Comparison of ENCODE assay signal across 17 mouse cellular contexts in the genomic region with DNA sequence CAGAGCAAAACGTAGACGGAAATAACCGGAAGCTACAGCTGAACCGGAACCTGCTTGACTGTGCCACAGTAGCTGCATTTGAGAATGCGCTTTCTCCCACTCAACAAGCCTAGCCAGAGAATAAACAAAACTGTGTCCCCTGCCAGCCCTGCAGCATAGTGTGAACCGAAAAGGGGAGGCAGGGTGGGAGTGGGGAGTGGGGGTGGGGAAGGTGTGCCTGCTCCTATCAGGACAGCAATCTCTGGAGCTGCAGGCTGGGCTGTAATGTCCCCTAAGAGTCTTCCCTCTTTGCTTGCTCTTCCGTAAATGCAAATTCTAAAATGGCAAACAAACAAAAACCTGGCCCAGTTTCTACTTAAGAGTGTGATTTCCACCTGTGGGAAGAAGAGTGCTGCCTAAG.
A peak's percentile ranks its signal among the peaks of the same experiment; 100 is the strongest.
DNase-seq lines count a peak whose midpoint lies in the region; ATAC-seq and TF ChIP-seq lines count a peak whose summit lies in the region.
"Had no signal": no experiment of that assay in that cellular context is flagged by ENCODE, and none has a peak within 500 bp of the region (broad histone marks: within the 10 kb centered on the region; RNA-seq: fewer than 3 reads in every experiment).

No protein-coding gene starts in this region.

- H3K4me2 ChIP-seq in kidney, embryonic 16.5 days (replicated peaks; ENCODE audit: low read depth, low read length) = peak overlapping the region; percentile 23; the same call in 1 of the 2 replicates
- no peak overlapping the region for H3K4me2 ChIP-seq in midbrain, embryonic 11.5 days
- H3K4me2 ChIP-seq in midbrain, postnatal 0 days (ENCODE audit: low read depth, low read length, poor library complexity, severe bottlenecking) = no peak overlapping the region
- no peak overlapping the region for H3K4me2 ChIP-seq in intestine, embryonic 16.5 days (ENCODE audit: low read depth, low read length)
- no peak overlapping the region for H3K4me2 ChIP-seq in hindbrain, embryonic 14.5 days (replicated peaks)
- H3K4me2 ChIP-seq: heart, embryonic 15.5 days; neural tube, embryonic 12.5 days had no signal

- intact Hi-C loops in left cerebral cortex, postnatal 36 days (cut with DNase I) = loop anchor here (5.0 kb wide), 2 partner anchors 85 to 135 kb away; no protein-coding TSS in a partner anchor

- H3K4me3 ChIP-seq in kidney, embryonic 16.5 days (ENCODE audit: low read length) = no peak overlapping the region
- no peak overlapping the region for H3K4me3 ChIP-seq in midbrain, embryonic 11.5 days (ENCODE audit: low read depth, low read length)
- H3K4me3 ChIP-seq in midbrain, postnatal 0 days (ENCODE audit: low read depth, low read length) = no peak overlapping the region
- no peak overlapping the region for H3K4me3 ChIP-seq in intestine, embryonic 16.5 days (ENCODE audit: low read length)
- no peak overlapping the region for H3K4me3 ChIP-seq in hindbrain, embryonic 14.5 days (replicated peaks; ENCODE audit: low read length)
- H3K4me3 ChIP-seq: heart, embryonic 15.5 days; neural tube, embryonic 12.5 days had no signal

- 0 out of 2 replicates have a peak, but pooled peaks have one; percentile 61 for ATAC-seq in kidney, embryonic 16.5 days (ENCODE audit: low FRiP score, low TSS enrichment)
- peak; percentile 56 for ATAC-seq in midbrain, embryonic 11.5 days (ENCODE audit: low FRiP score)
- no peak for ATAC-seq in midbrain, postnatal 0 days (ENCODE audit: low FRiP score)
- peak; percentile 14; the same call in 1 of the 2 replicates for ATAC-seq in intestine, embryonic 16.5 days
- ATAC-seq in hindbrain, embryonic 14.5 days (ENCODE audit: low FRiP score) = no peak
- ATAC-seq: midbrain, embryonic 16.5 days had no signal

- no peak overlapping the region for H3K27ac ChIP-seq in kidney, embryonic 16.5 days (ENCODE audit: low read length)
- H3K27ac ChIP-seq in midbrain, embryonic 11.5 days (ENCODE audit: low read depth, low read length) = no peak overlapping the region
- no peak overlapping the region for H3K27ac ChIP-seq in midbrain, postnatal 0 days (ENCODE audit: low read depth, low read length)
- H3K27ac ChIP-seq in intestine, embryonic 16.5 days (ENCODE audit: low read length) = peak overlapping the region; percentile 38
- H3K27ac ChIP-seq in hindbrain, embryonic 14.5 days = no peak overlapping the region
- H3K27ac ChIP-seq: heart, embryonic 15.5 days; liver, embryonic 14.5 days; neural tube, embryonic 12.5 days had no signal

- no peak for DNase-seq in kidney, postnatal 4 days
- no peak for DNase-seq in midbrain, embryonic 11.5 days (ENCODE audit: low spot score, missing footprints)
- DNase-seq in midbrain, postnatal 0 days (ENCODE audit: low spot score) = no peak
- DNase-seq in splenic B cell, adult 2 months (ENCODE audit: low read depth, low spot score) = peak; percentile 26
- DNase-seq in hindbrain, embryonic 14.5 days (ENCODE audit: low spot score) = no peak
- DNase-seq in left cerebral cortex, postnatal 36 days (ENCODE audit: low spot score in 2 of 2) = no peak
- DNase-seq: cerebellum, adult 8-10 months; gastrocnemius, postnatal 36 days; kidney, adult 8-10 months; layer of hippocampus, adult 9-11 months had no signal

- H3K9me3 ChIP-seq in kidney, embryonic 16.5 days (ENCODE audit: low read length) = no peaks in the 10 kb centered on the region
- no peaks in the 10 kb centered on the region for H3K9me3 ChIP-seq in midbrain, embryonic 11.5 days (ENCODE audit: control insufficient read depth, low read length)
- H3K9me3 ChIP-seq in midbrain, postnatal 0 days (ENCODE audit: low read length) = no peaks in the 10 kb centered on the region
- no peaks in the 10 kb centered on the region for H3K9me3 ChIP-seq in intestine, embryonic 16.5 days (ENCODE audit: control insufficient read depth, low read length)
- no peaks in the 10 kb centered on the region for H3K9me3 ChIP-seq in hindbrain, embryonic 14.5 days (ENCODE audit: control insufficient read depth, low read length)
- H3K9me3 ChIP-seq: heart, embryonic 15.5 days; neural tube, embryonic 12.5 days had no signal

- no peaks in the 10 kb centered on the region for H3K27me3 ChIP-seq in kidney, embryonic 16.5 days (ENCODE audit: insufficient read depth, low read length)
- no peaks in the 10 kb centered on the region for H3K27me3 ChIP-seq in midbrain, embryonic 11.5 days (ENCODE audit: control insufficient read depth, insufficient read depth, low read length)
- no peaks in the 10 kb centered on the region for H3K27me3 ChIP-seq in midbrain, postnatal 0 days (ENCODE audit: insufficient read depth, low read length)
- H3K27me3 ChIP-seq in intestine, embryonic 16.5 days (replicated peaks; ENCODE audit: control insufficient read depth, insufficient read depth, low read length) = no peaks in the 10 kb centered on the region
- no peaks in the 10 kb centered on the region; the same call in 1 of the 2 replicates for H3K27me3 ChIP-seq in splenic B cell, adult 2 months (ENCODE audit: control insufficient read depth, insufficient read depth, low read length, poor library complexity, severe bottlenecking)
- H3K27me3 ChIP-seq in hindbrain, embryonic 14.5 days (ENCODE audit: control insufficient read depth, insufficient read depth, low read length) = no peaks in the 10 kb centered on the region
- H3K27me3 ChIP-seq: CH12.LX; heart, embryonic 15.5 days; neural tube, embryonic 12.5 days had no signal

- peaks cover 17% of the 10 kb centered on the region for H3K4me1 ChIP-seq in kidney, embryonic 16.5 days (ENCODE audit: insufficient read depth, low read length)
- H3K4me1 ChIP-seq in midbrain, embryonic 11.5 days (ENCODE audit: control insufficient read depth, insufficient read depth, low read length) = no peaks in the 10 kb centered on the region; the same call in 1 of the 2 replicates
- no peaks in the 10 kb centered on the region for H3K4me1 ChIP-seq in midbrain, postnatal 0 days (ENCODE audit: insufficient read depth, low read length)
- peaks cover 15% of the 10 kb centered on the region for H3K4me1 ChIP-seq in intestine, embryonic 16.5 days (ENCODE audit: control insufficient read depth, insufficient read depth, low read length)
- no peaks in the 10 kb centered on the region for H3K4me1 ChIP-seq in hindbrain, embryonic 14.5 days (replicated peaks; ENCODE audit: control insufficient read depth, insufficient read depth, low read length)

- H3K9ac ChIP-seq in kidney, embryonic 16.5 days (replicated peaks; ENCODE audit: low read length) = no peak overlapping the region; the same call in 1 of the 2 replicates
- H3K9ac ChIP-seq in midbrain, embryonic 11.5 days (ENCODE audit: low read length) = no peak overlapping the region
- no peak overlapping the region for H3K9ac ChIP-seq in midbrain, postnatal 0 days (replicated peaks; ENCODE audit: low read length, poor library complexity, severe bottlenecking)
- H3K9ac ChIP-seq in intestine, embryonic 16.5 days (ENCODE audit: low read depth, low read length) = no peak overlapping the region
- H3K9ac ChIP-seq in hindbrain, embryonic 14.5 days = no peak overlapping the region
- H3K9ac ChIP-seq: heart, embryonic 15.5 days; liver, embryonic 14.5 days; neural tube, embryonic 12.5 days had no signal

- no peaks in the 10 kb centered on the region for H3K36me3 ChIP-seq in kidney, embryonic 16.5 days (ENCODE audit: insufficient read depth, low read length)
- no peaks in the 10 kb centered on the region for H3K36me3 ChIP-seq in midbrain, embryonic 11.5 days (ENCODE audit: control insufficient read depth, insufficient read depth, low read length)
- no peaks in the 10 kb centered on the region for H3K36me3 ChIP-seq in midbrain, postnatal 0 days (ENCODE audit: insufficient read depth, low read length)
- no peaks in the 10 kb centered on the region for H3K36me3 ChIP-seq in intestine, embryonic 16.5 days (ENCODE audit: control insufficient read depth, insufficient read depth, low read length)
- H3K36me3 ChIP-seq in splenic B cell, adult 2 months (ENCODE audit: control insufficient read depth, insufficient read depth, low read length, poor library complexity, severe bottlenecking) = no peaks in the 10 kb centered on the region
- no peaks in the 10 kb centered on the region for H3K36me3 ChIP-seq in hindbrain, embryonic 14.5 days (replicated peaks; ENCODE audit: control insufficient read depth, insufficient read depth)
- H3K36me3 ChIP-seq: heart, embryonic 15.5 days; neural tube, embryonic 12.5 days had no signal

- TF ChIP-seq CTCF in midbrain, postnatal 0 days (IDR thresholded peaks at IDR 0.05) = no peak

- 23% methylated on average over 7 of the region's 7 CpGs for WGBS in kidney, embryonic 16.5 days
- 66% methylated on average over 7 of the region's 7 CpGs for WGBS in midbrain, embryonic 11.5 days
- 70% methylated on average over 7 of the region's 7 CpGs for WGBS in midbrain, postnatal 0 days
- 27% methylated on average over 7 of the region's 7 CpGs for WGBS in intestine, embryonic 16.5 days
- WGBS in hindbrain, embryonic 14.5 days = 60% methylated on average over 7 of the region's 7 CpGs

Comparison
In these comparisons a context has a peak if more than half of its experiments do, and no peak if none do; other contexts are left out.
1. ATAC-seq: peak in kidney, embryonic 16.5 days (single experiment), midbrain, embryonic 11.5 days (single experiment) and intestine, embryonic 16.5 days (single experiment); none in midbrain, postnatal 0 days (single experiment) and hindbrain, embryonic 14.5 days (single experiment).